8 mouse cellular contexts compared by ENCODE assay signal in the genomic region with DNA sequence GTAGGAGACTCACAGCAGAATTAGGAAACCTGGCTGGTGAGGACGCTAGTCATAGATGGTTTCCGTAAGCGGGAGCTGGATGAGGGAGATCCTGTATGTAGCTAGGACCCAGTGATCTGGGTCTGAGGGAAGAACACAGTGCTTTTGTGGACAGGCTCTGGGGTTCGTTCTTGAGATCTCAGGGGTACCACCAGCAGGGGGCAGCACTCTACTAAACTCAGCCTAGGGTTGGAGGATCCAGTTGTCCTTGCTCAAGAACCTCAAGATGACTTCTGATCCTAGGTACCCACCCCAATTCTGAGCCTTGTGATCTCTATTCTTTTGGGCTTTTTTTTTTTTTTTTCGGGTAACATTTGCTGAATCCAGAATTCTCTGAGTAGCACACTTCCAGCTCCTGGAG.
DNase-seq lines count a peak whose midpoint lies in the region.

No protein-coding gene starts in this region.

- peak; percentile 48 for DNase-seq in gastrocnemius, adult 18-20 months (ENCODE audit: low spot score)
- no peak for DNase-seq in gastrocnemius, postnatal 25 days
- DNase-seq in B cell, adult 2 months = peak; percentile 81 to 82
- peak; percentile 11 to 32 for DNase-seq in adrenal gland, postnatal 4 days (ENCODE audit: low spot score in 2 of 2)
- peak; percentile 47 to 61 for DNase-seq in frontal cortex, postnatal 25 days (ENCODE audit: low spot score in 2 of 2)
- DNase-seq in large intestine, adult 2 months (ENCODE audit: low read depth, low spot score) = peak; percentile 7
- DNase-seq in lung, postnatal 14 days = peak; percentile 67
- DNase-seq in thymus, adult 18-20 months = peak; percentile 5 to 8

- 68% methylated on average over 5 of the region's 5 CpGs for WGBS in large intestine, adult 2 months
